Mouse (Mus musculus): Measurements from ENCODE around the gene Nsun6. TPM values are rescaled to one million over a fixed set of nuclear protein-coding genes. Genes with fewer than 3 reads are reported as not detected.

The Nsun6 gene
- total and polyA plus RNA-seq, 3 experiments = 0.41 to 18.1 (median 11.5) TPM

- Histone ChIP-seq H3K9me3 (replicated peaks) (no peaks in the 10 kb centered on the region), H3K4me1 (ENCODE audit: insufficient read depth, low read depth, low read length) (no peaks in the 10 kb centered on the region), H3K4me3 (ENCODE audit: low read depth, low read length) (no peak overlapping the region), H3K36me3 (replicated peaks) (peaks cover 37% of the 10 kb centered on the region), H3K27me3 (ENCODE audit: insufficient read depth, low read length) (no peaks in the 10 kb centered on the region)
- ATAC-seq (ENCODE audit: extremely low read depth, insufficient number of reproducible peaks, low FRiP score, poor library complexity, severe bottlenecking) (no peak), DNase-seq (ENCODE audit: low spot score) (no peak)
- no peak for TF ChIP-seq GATA2 (IDR thresholded peaks at IDR 0.05; ENCODE audit: borderline replicate concordance, low read depth, low read length)
- no peak for TF ChIP-seq CTCF (IDR thresholded peaks at IDR 0.05; ENCODE audit: low read depth, low read length)
- TF ChIP-seq GATA1 (IDR thresholded peaks at IDR 0.05; ENCODE audit: borderline replicate concordance, low read length) = no peak
- no peak for TF ChIP-seq TAL1 (conservative IDR thresholded peaks at IDR 0.05; ENCODE audit: low read depth, low read length)
- TF ChIP-seq POLR2AphosphoS5 (IDR thresholded peaks at IDR 0.05; ENCODE audit: insufficient replicate concordance, low read depth, low read length) = no peak
Observed at GRCm38 (mm10) chr2:15008072-15008471, 46.8 kb downstream of the Nsun6 start.

GRCm38 (mm10) chr2:15007531-15007930 lies 47.3 kb downstream of the Nsun6 start:
- TF ChIP-seq GATA1 (IDR thresholded peaks at IDR 0.05; ENCODE audit: borderline replicate concordance, low read length) (no peak), TAL1 (conservative IDR thresholded peaks at IDR 0.05; ENCODE audit: low read depth, low read length) (no peak), POLR2AphosphoS5 (IDR thresholded peaks at IDR 0.05; ENCODE audit: insufficient replicate concordance, low read depth, low read length) (no peak), CTCF (IDR thresholded peaks at IDR 0.05; ENCODE audit: low read depth, low read length) (no peak), GATA2 (IDR thresholded peaks at IDR 0.05; ENCODE audit: borderline replicate concordance, low read depth, low read length) (no peak)

GRCm38 (mm10) chr2:14997836-14998235 lies 57.0 kb downstream of the Nsun6 start:
- ATAC-seq (ENCODE audit: extremely low read depth, insufficient number of reproducible peaks, low FRiP score, poor library complexity, severe bottlenecking) (no peak), DNase-seq (ENCODE audit: low spot score) (no peak)
- Histone ChIP-seq H3K9me3 (replicated peaks) (no peaks in the 10 kb centered on the region), H3K4me3 (ENCODE audit: low read depth, low read length) (no peak overlapping the region), H3K4me1 (ENCODE audit: insufficient read depth, low read depth, low read length) (no peaks in the 10 kb centered on the region), H3K36me3 (replicated peaks) (peaks cover 33% of the 10 kb centered on the region), H3K27me3 (ENCODE audit: insufficient read depth, low read length) (no peaks in the 10 kb centered on the region)
- TF ChIP-seq GATA2 (IDR thresholded peaks at IDR 0.05; ENCODE audit: borderline replicate concordance, low read depth, low read length) (no peak), POLR2AphosphoS5 (IDR thresholded peaks at IDR 0.05; ENCODE audit: insufficient replicate concordance, low read depth, low read length) (no peak), CTCF (IDR thresholded peaks at IDR 0.05; ENCODE audit: low read depth, low read length) (no peak), TAL1 (conservative IDR thresholded peaks at IDR 0.05; ENCODE audit: low read depth, low read length) (no peak), GATA1 (IDR thresholded peaks at IDR 0.05; ENCODE audit: borderline replicate concordance, low read length) (no peak)

More at GRCm38 (mm10) chr2:15007531-15007930, 47.3 kb downstream of the Nsun6 start:
- H3K36me3 ChIP-seq (replicated peaks) = peaks cover 37% of the 10 kb centered on the region
- ATAC-seq (ENCODE audit: extremely low read depth, insufficient number of reproducible peaks, low FRiP score, poor library complexity, severe bottlenecking) (no peak), DNase-seq (ENCODE audit: low spot score) (no peak)
- H3K4me1 ChIP-seq (ENCODE audit: insufficient read depth, low read depth, low read length) = no peaks in the 10 kb centered on the region
- H3K4me3 ChIP-seq (ENCODE audit: low read depth, low read length) = no peak overlapping the region
- no peaks in the 10 kb centered on the region for H3K27me3 ChIP-seq (ENCODE audit: insufficient read depth, low read length)
- no peaks in the 10 kb centered on the region for H3K9me3 ChIP-seq (replicated peaks)

- Histone ChIP-seq H3K4me3 (ENCODE audit: low read depth, low read length) (no peak overlapping the region), H3K4me1 (ENCODE audit: insufficient read depth, low read depth, low read length) (no peaks in the 10 kb centered on the region), H3K9me3 (replicated peaks) (no peaks in the 10 kb centered on the region), H3K36me3 (replicated peaks) (peaks cover 37% of the 10 kb centered on the region), H3K27me3 (ENCODE audit: insufficient read depth, low read length) (no peaks in the 10 kb centered on the region)
- no peak for DNase-seq (ENCODE audit: low spot score)
- TF ChIP-seq CTCF (IDR thresholded peaks at IDR 0.05; ENCODE audit: low read depth, low read length) (no peak), POLR2AphosphoS5 (IDR thresholded peaks at IDR 0.05; ENCODE audit: insufficient replicate concordance, low read depth, low read length) (no peak), TAL1 (conservative IDR thresholded peaks at IDR 0.05; ENCODE audit: low read depth, low read length) (no peak), GATA1 (IDR thresholded peaks at IDR 0.05; ENCODE audit: borderline replicate concordance, low read length) (no peak), GATA2 (IDR thresholded peaks at IDR 0.05; ENCODE audit: borderline replicate concordance, low read depth, low read length) (no peak)
- ATAC-seq (ENCODE audit: extremely low read depth, insufficient number of reproducible peaks, low FRiP score, poor library complexity, severe bottlenecking) = no peak
Observed at GRCm38 (mm10) chr2:14996036-14996435, 58.8 kb downstream of the Nsun6 start.

GRCm38 (mm10) chr2:14992531-14992930 lies 62.3 kb downstream of the Nsun6 start:
- no peak overlapping the region for H3K4me3 ChIP-seq (ENCODE audit: low read depth, low read length)
- DNase-seq (ENCODE audit: low spot score) = no peak
- TF ChIP-seq CTCF (IDR thresholded peaks at IDR 0.05; ENCODE audit: low read depth, low read length) (no peak), TAL1 (conservative IDR thresholded peaks at IDR 0.05; ENCODE audit: low read depth, low read length) (no peak), GATA2 (IDR thresholded peaks at IDR 0.05; ENCODE audit: borderline replicate concordance, low read depth, low read length) (no peak), GATA1 (IDR thresholded peaks at IDR 0.05; ENCODE audit: borderline replicate concordance, low read length) (no peak), POLR2AphosphoS5 (IDR thresholded peaks at IDR 0.05; ENCODE audit: insufficient replicate concordance, low read depth, low read length) (no peak)
- no peaks in the 10 kb centered on the region for H3K27me3 ChIP-seq (ENCODE audit: insufficient read depth, low read length)
- H3K4me1 ChIP-seq (ENCODE audit: insufficient read depth, low read depth, low read length) = no peaks in the 10 kb centered on the region
- H3K36me3 ChIP-seq (replicated peaks) = peaks cover 18% of the 10 kb centered on the region
- ATAC-seq (ENCODE audit: extremely low read depth, insufficient number of reproducible peaks, low FRiP score, poor library complexity, severe bottlenecking) = no peak
- no peaks in the 10 kb centered on the region for H3K9me3 ChIP-seq (replicated peaks)

GRCm38 (mm10) chr2:14989350-14989749 lies 65.5 kb downstream of the Nsun6 start:
- ATAC-seq (ENCODE audit: extremely low read depth, insufficient number of reproducible peaks, low FRiP score, poor library complexity, severe bottlenecking) = no peak
- DNase-seq (ENCODE audit: low spot score) = no peak

More at GRCm38 (mm10) chr2:14989350-14989749, 65.5 kb downstream of the Nsun6 start:
- Histone ChIP-seq H3K4me1 (ENCODE audit: insufficient read depth, low read depth, low read length) (no peaks in the 10 kb centered on the region), H3K36me3 (replicated peaks) (peaks cover 4% of the 10 kb centered on the region), H3K4me3 (ENCODE audit: low read depth, low read length) (no peak overlapping the region), H3K9me3 (replicated peaks) (no peaks in the 10 kb centered on the region), H3K27me3 (ENCODE audit: insufficient read depth, low read length) (no peaks in the 10 kb centered on the region)
- no peak for TF ChIP-seq GATA1 (IDR thresholded peaks at IDR 0.05; ENCODE audit: borderline replicate concordance, low read length)
- no peak for TF ChIP-seq TAL1 (conservative IDR thresholded peaks at IDR 0.05; ENCODE audit: low read depth, low read length)
- TF ChIP-seq POLR2AphosphoS5 (IDR thresholded peaks at IDR 0.05; ENCODE audit: insufficient replicate concordance, low read depth, low read length) = no peak
- TF ChIP-seq CTCF (IDR thresholded peaks at IDR 0.05; ENCODE audit: low read depth, low read length) = no peak
- TF ChIP-seq GATA2 (IDR thresholded peaks at IDR 0.05; ENCODE audit: borderline replicate concordance, low read depth, low read length) = no peak
